Mouse (Mus musculus) limb, embryonic 14.5 days (tissue): ENCODE data around the gene Sh3glb1. TPM values are rescaled to one million over a fixed set of nuclear protein-coding genes. Genes with fewer than 3 reads are reported as not detected.

ENCODE experiments used
- ATAC-seq: fragments of 200-750 bp; cut with Nextera tagmentation; 2 replicates; pipeline ENCODE4 v1.8.0; 2017; ENCODE audit warnings: low read depth, moderate number of reproducible peaks, moderate TSS enrichment; ENCODE audit not compliant: low FRiP score
- DNase-seq: peaks from one replicate; pipeline ENCODE4 v3.0.0-alpha.2; 2015; ENCODE audit warnings: low spot score
- H3K27ac ChIP-seq: fragments of 300-500 bp; sonication (generic); replicated peaks from 2 replicates; pipeline ENCODE4 v1.5.1; 2014; ENCODE audit warnings: low read depth, mild to moderate bottlenecking, low read length, moderate library complexity, mixed read lengths
- H3K27me3 ChIP-seq: fragments of 300-500 bp; sonication (generic); 2 replicates; pipeline ENCODE4 v1.6.1; 2014; ENCODE audit warnings: low read length, mixed read lengths; ENCODE audit not compliant: control insufficient read depth, insufficient read depth
- H3K36me3 ChIP-seq: fragments of 300-500 bp; sonication (generic); 2 replicates; pipeline ENCODE4 v1.6.1; 2014; ENCODE audit warnings: mild to moderate bottlenecking, low read length, moderate library complexity, mixed read lengths; ENCODE audit not compliant: control insufficient read depth, insufficient read depth
- H3K4me1 ChIP-seq: fragments of 300-500 bp; sonication (generic); 2 replicates; pipeline ENCODE4 v1.6.1; 2014; ENCODE audit warnings: antibody characterized with exemption, low read length, mixed read lengths; ENCODE audit not compliant: control insufficient read depth, insufficient read depth
- H3K4me2 ChIP-seq: fragments of 300-500 bp; sonication (generic); replicated peaks from 2 replicates; pipeline ENCODE4 v1.6.1; 2014; ENCODE audit warnings: low read depth, mild to moderate bottlenecking, low read length, moderate library complexity; ENCODE audit not compliant: severe bottlenecking
- H3K4me3 ChIP-seq: fragments of 300-500 bp; sonication (generic); replicated peaks from 2 replicates; pipeline ENCODE4 v1.5.1; 2014; ENCODE audit warnings: low read length
- H3K9ac ChIP-seq: fragments of 300-500 bp; sonication (generic); 2 replicates; pipeline ENCODE4 v1.6.1; 2014; ENCODE audit warnings: mild to moderate bottlenecking, low read depth, low read length, moderate library complexity; ENCODE audit not compliant: severe bottlenecking
- H3K9me3 ChIP-seq: fragments of 300-500 bp; sonication (generic); 2 replicates; pipeline ENCODE4 v1.6.1; 2016; ENCODE audit warnings: low read length; ENCODE audit not compliant: control insufficient read depth
- POLR2A ChIP-seq: fragments of 200-500 bp; IDR thresholded peaks from 2 replicates; pipeline ENCODE4 v1.8.0; 2012; ENCODE audit warnings: inconsistent platforms, mild to moderate bottlenecking, moderate library complexity, borderline replicate concordance; ENCODE audit not compliant: insufficient read depth, insufficient read length; ENCODE audit errors: extremely low read depth
- WGBS: fragments of 180-500 bp; shearing (Covaris S2); extraction: QIAGEN DNeasy Blood & Tissue Kit; methylation state at CpG from one replicate; pipeline ENCODE4 v1.1.7; 2014; 5-methylcytosine and 5-hydroxymethylcytosine counted together
- polyA plus RNA-seq, 2 experiments: library from polyadenylated mRNA; depleted of rRNA in 1 of 2; stranded (reverse) in 1 of 2; unstranded in 1 of 2; fragments of >200 nt; fragmentation: Nextera tagmentation in 1 of 2; extraction: Ambion mirVana in 1 of 2; gene quantifications; 2 replicates each; pipeline versions ENCODE4 v1.2.1 to v1.2.3; 2012 to 2014

The Sh3glb1 gene
- polyA plus RNA-seq, 2 experiments: 30.3 to 138 TPM

GRCm38 (mm10) chr3:144714126-144714525, 6.0 kb downstream of the Sh3glb1 start:
- Histone ChIP-seq H3K4me2 (no peak overlapping the region), H3K27me3 (no peaks in the 10 kb centered on the region), H3K27ac (no peak overlapping the region), H3K4me1 (peaks cover 24% of the 10 kb centered on the region), H3K36me3 (peaks cover 20% of the 10 kb centered on the region), H3K9me3 (no peaks in the 10 kb centered on the region), H3K9ac (no peak overlapping the region), H3K4me3 (no peak overlapping the region)
- no peak for TF ChIP-seq POLR2A
- no peak for ATAC-seq
- WGBS: 64% methylated on average over 7 of the region's 7 CpGs
- DNase-seq: no peak

GRCm38 (mm10) chr3:144711607-144712206, 8.4 kb downstream of the Sh3glb1 start:
- DNase-seq (no peak), ATAC-seq (no peak)
- H3K27ac ChIP-seq: no peak overlapping the region
- no peak for TF ChIP-seq POLR2A
- H3K4me3 ChIP-seq: no peak overlapping the region
- no peak overlapping the region for H3K4me2 ChIP-seq
- no peaks in the 10 kb centered on the region for H3K27me3 ChIP-seq
- no peak overlapping the region for H3K9ac ChIP-seq
- H3K4me1 ChIP-seq: peaks cover 8% of the 10 kb centered on the region
- 84% methylated on average over 6 of the region's 6 CpGs for WGBS
- H3K9me3 ChIP-seq: no peaks in the 10 kb centered on the region
- peaks cover 32% of the 10 kb centered on the region for H3K36me3 ChIP-seq

- H3K4me3 ChIP-seq: no peak overlapping the region
- H3K9me3 ChIP-seq: no peaks in the 10 kb centered on the region
- no peaks in the 10 kb centered on the region for H3K27me3 ChIP-seq
- no peak overlapping the region for H3K27ac ChIP-seq
- no peak for TF ChIP-seq POLR2A
- no peaks in the 10 kb centered on the region for H3K4me1 ChIP-seq
- DNase-seq: no peak
- ATAC-seq: no peak
- 89% methylated on average over 5 of the region's 5 CpGs for WGBS
- H3K9ac ChIP-seq: no peak overlapping the region
- H3K4me2 ChIP-seq: no peak overlapping the region
- H3K36me3 ChIP-seq: peaks cover 54% of the 10 kb centered on the region
Observed at GRCm38 (mm10) chr3:144708612-144709011, 11.5 kb downstream of the Sh3glb1 start.

DNA sequence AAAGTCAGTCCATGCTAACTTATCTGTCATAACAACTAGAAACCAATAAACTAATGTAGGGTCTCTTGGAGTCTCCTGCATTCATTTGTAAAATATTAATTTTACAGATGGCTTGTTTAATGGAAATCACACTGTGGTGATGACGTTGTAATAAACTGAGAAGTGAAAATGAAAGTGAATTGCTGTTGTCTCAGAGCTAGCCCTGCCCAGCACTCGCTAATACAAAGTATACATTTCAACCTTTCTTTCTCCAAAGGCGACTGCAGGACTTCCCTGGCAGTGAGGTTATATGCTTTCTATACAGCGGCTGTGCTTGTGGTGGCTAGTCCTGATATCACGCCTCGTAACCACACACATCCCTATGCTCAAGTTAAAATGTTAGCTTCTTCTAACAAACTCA, 16.2 kb downstream of the Sh3glb1 start:
- 90% methylated on average over 6 of the region's 6 CpGs for WGBS
- Histone ChIP-seq H3K27me3 (no peaks in the 10 kb centered on the region), H3K36me3 (peaks cover 60% of the 10 kb centered on the region), H3K9ac (no peak overlapping the region), H3K4me1 (no peaks in the 10 kb centered on the region), H3K4me3 (no peak overlapping the region), H3K9me3 (no peaks in the 10 kb centered on the region), H3K4me2 (no peak overlapping the region), H3K27ac (no peak overlapping the region)
- no peak for ATAC-seq
- no peak for TF ChIP-seq POLR2A
- DNase-seq: no peak

GRCm38 (mm10) chr3:144698790-144699433, 21.2 kb downstream of the Sh3glb1 start:
- no peak overlapping the region for H3K9ac ChIP-seq
- H3K36me3 ChIP-seq: peaks cover 72% of the 10 kb centered on the region
- H3K4me1 ChIP-seq: no peaks in the 10 kb centered on the region
- no peak for DNase-seq
- no peak overlapping the region for H3K4me2 ChIP-seq
- no peaks in the 10 kb centered on the region for H3K9me3 ChIP-seq
- no peak for ATAC-seq
- TF ChIP-seq POLR2A: no peak
- H3K27me3 ChIP-seq: no peaks in the 10 kb centered on the region
- WGBS: 84% methylated on average over 5 of the region's 5 CpGs
- H3K4me3 ChIP-seq: no peak overlapping the region
- H3K27ac ChIP-seq: no peak overlapping the region

DNA sequence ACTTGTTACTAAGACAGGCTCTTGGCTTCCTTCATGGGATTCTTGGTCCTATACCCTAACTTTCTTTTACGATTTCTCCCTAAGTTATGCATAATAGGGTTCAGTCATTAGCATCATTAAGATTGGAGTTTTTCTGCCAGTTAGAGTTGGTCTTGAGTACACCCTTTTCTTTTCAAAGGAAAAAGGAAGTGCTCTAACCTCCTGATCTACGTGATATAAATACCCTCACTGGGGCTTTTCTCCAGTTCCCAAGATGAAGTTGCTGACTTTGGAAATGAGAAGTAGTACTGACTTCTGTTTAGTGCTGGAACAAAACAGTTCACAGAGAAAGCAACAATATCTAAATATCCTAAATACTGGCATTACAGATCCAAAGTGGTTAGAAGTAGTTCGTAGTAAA, 22.2 kb downstream of the Sh3glb1 start:
- no peaks in the 10 kb centered on the region for H3K27me3 ChIP-seq
- H3K36me3 ChIP-seq: peaks cover 71% of the 10 kb centered on the region
- H3K9ac ChIP-seq: no peak overlapping the region
- no peaks in the 10 kb centered on the region for H3K9me3 ChIP-seq
- ATAC-seq (no peak), DNase-seq (no peak)
- WGBS: 88% methylated on average over 3 of the region's 3 CpGs
- H3K4me1 ChIP-seq: no peaks in the 10 kb centered on the region
- no peak for TF ChIP-seq POLR2A
- H3K4me3 ChIP-seq: no peak overlapping the region
- H3K27ac ChIP-seq: no peak overlapping the region
- no peak overlapping the region for H3K4me2 ChIP-seq
